Comparison of ENCODE assay signal across 7 mouse cellular contexts in the genomic region with DNA sequence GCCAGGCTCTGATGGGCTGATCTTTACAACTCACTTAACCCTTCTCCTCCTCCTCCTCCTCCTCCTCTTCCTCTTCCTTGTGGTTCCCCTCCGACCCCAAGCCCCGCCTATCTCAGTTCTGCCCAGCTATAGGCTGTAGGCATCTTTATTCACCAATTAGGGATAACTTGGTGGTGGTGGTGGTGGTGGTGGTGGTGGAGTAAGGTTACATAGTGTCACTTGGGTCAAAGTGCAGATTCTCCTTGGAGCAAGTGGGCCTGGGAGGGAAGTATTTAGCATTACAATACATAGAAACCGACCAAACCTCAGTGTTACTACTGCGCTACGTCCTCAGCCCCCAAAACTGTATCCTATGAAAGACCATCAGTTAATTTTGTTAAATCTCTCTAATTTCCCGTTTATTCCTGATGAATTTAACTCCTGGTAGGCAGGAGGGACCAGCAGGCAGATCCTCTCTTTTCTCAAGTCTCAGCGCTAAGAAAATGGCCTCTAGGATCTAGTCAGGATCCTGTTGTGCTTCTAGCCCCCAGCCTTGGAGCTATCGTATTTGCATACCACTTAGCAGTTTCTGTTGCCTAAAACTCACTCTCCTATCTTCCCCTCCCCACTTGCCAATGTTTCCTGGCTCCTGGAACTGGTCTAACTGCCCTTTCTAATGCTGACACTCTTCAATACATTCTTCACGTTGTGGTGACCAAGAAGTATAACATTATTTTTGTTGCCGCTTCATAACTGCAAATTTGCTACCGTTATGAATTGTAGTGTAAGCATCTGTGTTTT. TPM values are rescaled to one million over a fixed set of nuclear protein-coding genes. Genes with fewer than 3 reads are reported as not detected.
DNase-seq lines count a peak whose midpoint lies in the region; ATAC-seq and TF ChIP-seq lines count a peak whose summit lies in the region.

No protein-coding gene starts in this region.

- H3K4me3 ChIP-seq in E14TG2a.4 (replicated peaks; ENCODE audit: low read length) (peak overlapping the region; percentile 77), MEL (ENCODE audit: control insufficient read depth in 1 of 2, insufficient read depth in 1 of 2, low read depth in 2 of 2, low read length in 2 of 2) (peak overlapping the region; percentile 69 to 72)
- 0 out of 2 replicates have a peak overlapping the region, but pooled peaks have one; percentile 32 for H3K4me3 ChIP-seq in heart, postnatal 0 days (ENCODE audit: low read depth, low read length)

- no peak; a peak in 1 of 4 replicates for TF ChIP-seq EP300 in MEL (IDR thresholded peaks at IDR 0.05; ENCODE audit: low read depth in 1 of 2, low read length in 2 of 2)
- no peak for TF ChIP-seq EP300 in heart, postnatal 0 days (IDR thresholded peaks at IDR 0.05; ENCODE audit: low read depth)

- no peak for ATAC-seq in heart, postnatal 0 days (ENCODE audit: insufficient read depth, low read depth)
- 0 out of 2 replicates have a peak, but pooled peaks have one; percentile 2 for ATAC-seq in megakaryocyte-erythroid progenitor cell, adult 5-6 weeks (replicated peaks; ENCODE audit: low FRiP score, low TSS enrichment, poor library complexity, severe bottlenecking)
- ATAC-seq in erythroid progenitor cell, adult 5-6 weeks (replicated peaks; ENCODE audit: low FRiP score, poor library complexity, severe bottlenecking): no peak

- no peak for TF ChIP-seq RAD21 in MEL (IDR thresholded peaks at IDR 0.05; ENCODE audit: low read depth, low read length)

- peak overlapping the region; percentile 94 for H3K27ac ChIP-seq in MEL (ENCODE audit: control insufficient read depth, low read depth, low read length)
- peak overlapping the region; percentile 96 for H3K27ac ChIP-seq in heart, postnatal 0 days (ENCODE audit: low read depth)

- H3K9me3 ChIP-seq in E14TG2a.4 (ENCODE audit: low read length) (no peaks in the 10 kb centered on the region), MEL (replicated peaks; ENCODE audit: insufficient read depth, low read length) (no peaks in the 10 kb centered on the region)
- H3K9me3 ChIP-seq in heart, postnatal 0 days (replicated peaks; ENCODE audit: control insufficient read depth, low read length): no peaks in the 10 kb centered on the region

- WGBS in heart, postnatal 0 days: 36% methylated on average over 11 of the region's 11 CpGs

- DNase-seq in MEL (ENCODE audit: low read depth, low spot score): peak; percentile 87
- no peak for DNase-seq in heart, postnatal 0 days (ENCODE audit: low spot score)
- DNase-seq in right cerebral cortex, adult 2 months (ENCODE audit: low spot score in 2 of 2): no peak
- DNase-seq in cerebellum, adult 11 months: no peak

- H3K79me2 ChIP-seq in MEL (ENCODE audit: control insufficient read depth, insufficient read depth, low read length, poor library complexity): peaks cover 15% of the 10 kb centered on the region; the same call in 1 of the 2 replicates

- H3K9ac ChIP-seq in MEL (ENCODE audit: control insufficient read depth, low read depth, low read length, poor library complexity, severe bottlenecking): peak overlapping the region; percentile 95
- no peak overlapping the region for H3K9ac ChIP-seq in heart, postnatal 0 days (replicated peaks; ENCODE audit: low read depth, low read length)

- H3K4me2 ChIP-seq in heart, postnatal 0 days (ENCODE audit: low read depth, low read length): peak overlapping the region; percentile 68; the same call in 1 of the 2 replicates

- TF ChIP-seq CTCF in E14TG2a.4 (conservative IDR thresholded peaks at IDR 0.05; ENCODE audit: low read length) (no peak), MEL (IDR thresholded peaks at IDR 0.05 in 2 of 3, conservative IDR thresholded peaks at IDR 0.05 in 1 of 3; ENCODE audit: control insufficient read depth in 1 of 3, insufficient read depth in 1 of 3, low read depth in 2 of 3, low read length in 3 of 3, poor library complexity in 1 of 3, severe bottlenecking in 1 of 3) (no peak)
- TF ChIP-seq CTCF in heart, postnatal 0 days (IDR thresholded peaks at IDR 0.05; ENCODE audit: low read depth): no peak

- no peaks in the 10 kb centered on the region for H3K36me3 ChIP-seq in E14TG2a.4 (ENCODE audit: insufficient read depth, low read length)
- peaks cover 0 to 21% of the 10 kb centered on the region in 2 experiments; a peak in 2 of 4 replicates for H3K36me3 ChIP-seq in MEL (ENCODE audit: control insufficient read depth in 1 of 2, insufficient read depth in 2 of 2, low read length in 2 of 2)
- no peaks in the 10 kb centered on the region for H3K36me3 ChIP-seq in heart, postnatal 0 days (replicated peaks; ENCODE audit: control insufficient read depth, insufficient read depth, low read length)

- H3K27me3 ChIP-seq in E14TG2a.4 (ENCODE audit: insufficient read depth, low read length) (no peaks in the 10 kb centered on the region), MEL (ENCODE audit: control insufficient read depth in 1 of 2, insufficient read depth in 2 of 2, low read length in 2 of 2) (no peaks in the 10 kb centered on the region)
- peaks cover 10% of the 10 kb centered on the region; the same call in 1 of the 2 replicates for H3K27me3 ChIP-seq in heart, postnatal 0 days (ENCODE audit: control insufficient read depth, insufficient read depth, low read length)

- peak; percentile 37 to 64; a peak in 2 of 4 replicates for TF ChIP-seq POLR2A in MEL (IDR thresholded peaks at IDR 0.05; ENCODE audit: control insufficient read depth in 1 of 2, insufficient read depth in 1 of 2, low read depth in 1 of 2, low read length in 2 of 2, poor library complexity in 1 of 2)

- H3K4me1 ChIP-seq in E14TG2a.4 (replicated peaks; ENCODE audit: low read depth, low read length) (peaks cover 35% of the 10 kb centered on the region), MEL (ENCODE audit: control insufficient read depth in 1 of 2, insufficient read depth in 2 of 2, low read length in 2 of 2) (peaks cover 11 to 31% of the 10 kb centered on the region in 2 experiments)
- 0 out of 2 replicates have a peak, but pooled peaks cover 5% of the 10 kb centered on the region for H3K4me1 ChIP-seq in heart, postnatal 0 days (ENCODE audit: control insufficient read depth, insufficient read depth)

TF ChIP-seq in MEL, 35 proteins besides CTCF, POLR2A, EP300 and RAD21:
- TF ChIP-seq MYB (IDR thresholded peaks at IDR 0.05; ENCODE audit: low read depth, low read length) (no peak), TAL1 (IDR thresholded peaks at IDR 0.05; ENCODE audit: low read length) (no peak), CHD1 (IDR thresholded peaks at IDR 0.05; ENCODE audit: low read depth, low read length) (peak; percentile 65; the same call in 1 of the 2 replicates), ZNF384 (IDR thresholded peaks at IDR 0.05; ENCODE audit: low read depth, low read length) (no peak), BHLHE40 (IDR thresholded peaks at IDR 0.05; ENCODE audit: borderline replicate concordance, low read depth, low read length) (no peak), SMC3 (IDR thresholded peaks at IDR 0.05; ENCODE audit: low read depth, low read length) (no peak), MAX (IDR thresholded peaks at IDR 0.05; ENCODE audit: low read length) (no peak), MYC (IDR thresholded peaks at IDR 0.05; ENCODE audit: low read depth, low read length) (no peak), MAZ (IDR thresholded peaks at IDR 0.05; ENCODE audit: low read depth, low read length) (no peak), NRF1 (IDR thresholded peaks at IDR 0.05; ENCODE audit: insufficient read depth, low read depth, low read length, poor library complexity, severe bottlenecking) (no peak), MAFK (IDR thresholded peaks at IDR 0.05; ENCODE audit: borderline replicate concordance, low read depth, low read length) (no peak), GABPA (IDR thresholded peaks at IDR 0.05; ENCODE audit: low read depth, low read length) (no peak), HCFC1 (IDR thresholded peaks at IDR 0.05; ENCODE audit: low read depth, low read length) (peak; percentile 43; the same call in 1 of the 2 replicates), USF1 (IDR thresholded peaks at IDR 0.05; ENCODE audit: low read depth, low read length) (no peak), JUND (IDR thresholded peaks at IDR 0.05; ENCODE audit: low read depth, low read length) (no peak), NELFE (IDR thresholded peaks at IDR 0.05; ENCODE audit: low read depth, low read length) (peak; percentile 65), ZC3H11A (IDR thresholded peaks at IDR 0.05; ENCODE audit: low read depth, low read length) (no peak), POLR2AphosphoS2 (IDR thresholded peaks at IDR 0.05; ENCODE audit: low read length) (no peak), ELF1 (IDR thresholded peaks at IDR 0.05; ENCODE audit: low read depth, low read length) (0 out of 2 replicates have a peak, but pooled peaks have one; percentile 34), ZMIZ1 (IDR thresholded peaks at IDR 0.05; ENCODE audit: low read depth, low read length) (peak; percentile 37; the same call in 1 of the 2 replicates), TCF12 (IDR thresholded peaks at IDR 0.05; ENCODE audit: low read depth, low read length) (0 out of 2 replicates have a peak, but pooled peaks have one; percentile 9), TBP (IDR thresholded peaks at IDR 0.05; ENCODE audit: low read depth, low read length) (no peak), RCOR1 (IDR thresholded peaks at IDR 0.05; ENCODE audit: low read depth, low read length) (no peak), POLR2AphosphoS5 (IDR thresholded peaks at IDR 0.05; ENCODE audit: borderline replicate concordance, low read depth, low read length) (no peak), GATA1 (IDR thresholded peaks at IDR 0.05; ENCODE audit: low read depth, low read length) (no peak), ZKSCAN1 (IDR thresholded peaks at IDR 0.05; ENCODE audit: low read depth, low read length) (no peak), USF2 (IDR thresholded peaks at IDR 0.05; ENCODE audit: borderline replicate concordance in 1 of 2, insufficient read depth in 1 of 2, low read depth in 1 of 2, low read length in 2 of 2) (no peak), CHD2 (IDR thresholded peaks at IDR 0.05; ENCODE audit: low read length) (no peak)

RNA-seq across cellular contexts. Expression of a gene that starts 39.9 kb away (rescaled TPM):
- total RNA-seq in MEL (2012; rRNA removed): 262 and 275 TPM in 2 replicates
- 100 to 1,000 TPM; 146 to 267 TPM for polyA plus RNA-seq in MEL (2012; ENCODE audit: insufficient read depth in 1 of 2, insufficient read length in 2 of 2, low read depth in 1 of 2, low replicate concordance in 2 of 2, missing spikeins in 1 of 2)
- total RNA-seq in heart, postnatal 0 days (2014; rRNA removed; ENCODE audit: low replicate concordance): 61.2 and 102 TPM in 2 replicates
- 45.8 and 65.9 TPM in 2 replicates for polyA plus RNA-seq in heart, postnatal 0 days (2015; fragmentation: Nextera tagmentation; extraction: Ambion mirVana)
- total RNA-seq in megakaryocyte-erythroid progenitor cell, adult 5-6 weeks (2014; fragmentation: Nextera tagmentation): 217 and 234 TPM in 2 replicates
- 759 and 878 TPM in 2 replicates for total RNA-seq in megakaryocyte-erythroid progenitor cell, adult 5-6 weeks (2017)
- total RNA-seq in erythroid progenitor cell, adult 5-6 weeks (2015; ENCODE audit: low replicate concordance): 87.6 and 87.9 TPM in 2 replicates
- total RNA-seq in erythroid progenitor cell, adult 5-6 weeks (2017; ENCODE audit: low replicate concordance): 95.5 and 132 TPM in 2 replicates
